Mouse (Mus musculus) right cerebral cortex, postnatal 14 days (tissue): ENCODE measurements at regions not wholly inside any gene's neighbourhood (a gene's known extent, or its start where the extent isn't known, plus 50 kb on each side); places are given as distances from the start of the nearest gene placed in this dataset.

ENCODE experiments used
- DNase-seq: peaks from one replicate; pipeline ENCODE4 v3.0.0; 2022

DNA sequence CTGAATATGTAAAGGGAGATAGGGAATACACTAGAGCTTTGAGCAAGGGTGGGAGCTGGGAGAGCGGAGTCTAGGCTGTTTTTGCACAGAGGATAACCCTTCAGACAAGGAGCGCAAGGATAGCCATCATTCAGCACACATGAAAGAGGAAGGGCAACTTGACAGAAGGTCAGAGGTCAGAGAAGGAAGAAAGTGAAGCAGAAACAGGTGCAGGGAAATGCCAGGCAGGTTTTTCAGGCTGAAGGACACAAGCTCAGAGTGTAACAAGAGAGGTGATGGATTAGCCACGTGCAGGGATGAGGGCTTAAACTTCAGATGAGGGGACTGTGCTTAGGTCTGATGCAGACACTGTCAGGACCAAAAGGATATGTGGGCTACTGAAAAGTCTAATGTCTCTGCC lies 199.5 kb downstream of the Epha4 start:
- DNase-seq: no peak

DNA sequence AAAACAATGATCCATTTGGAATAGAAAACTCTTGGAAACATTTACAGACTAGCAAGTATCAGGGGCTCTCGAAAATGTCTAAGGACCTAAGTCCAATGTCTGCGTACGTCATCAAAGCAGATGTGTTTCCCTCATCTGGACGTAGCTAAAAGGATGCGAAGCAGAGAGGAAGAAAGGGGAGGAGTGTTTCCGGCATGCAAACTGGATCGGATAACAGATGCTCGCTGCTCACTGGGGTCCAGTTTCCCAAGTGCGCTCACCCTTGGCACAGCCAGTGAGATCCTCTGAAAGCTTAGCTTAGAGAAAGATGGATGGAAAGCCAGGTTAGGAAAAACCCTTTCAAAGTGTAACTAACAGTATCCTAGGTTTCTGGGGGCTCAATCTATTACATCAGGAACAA lies 198.7 kb downstream of the Epha4 start:
- no peak for DNase-seq
